Mouse (Mus musculus) adrenal gland, adult 8-10 months (tissue): ENCODE results near the gene Gm14085. TPM values are rescaled to one million over a fixed set of nuclear protein-coding genes. Genes with fewer than 3 reads are reported as not detected.
A peak's percentile ranks its signal among the peaks of the same experiment; 100 is the strongest.

Experiments
- DNase-seq: peaks from one replicate; pipeline ENCODE4 v3.0.0; 2022
- total RNA-seq, 4 experiments: library from RNA; stranded (reverse); gene quantifications; 2 replicates each; pipeline ENCODE4 v1.2.4; 2022

The Gm14085 gene
- total RNA-seq, 4 experiments from 2014 or later: 0.15 to 0.17 TPM; not detected in 2

DNA sequence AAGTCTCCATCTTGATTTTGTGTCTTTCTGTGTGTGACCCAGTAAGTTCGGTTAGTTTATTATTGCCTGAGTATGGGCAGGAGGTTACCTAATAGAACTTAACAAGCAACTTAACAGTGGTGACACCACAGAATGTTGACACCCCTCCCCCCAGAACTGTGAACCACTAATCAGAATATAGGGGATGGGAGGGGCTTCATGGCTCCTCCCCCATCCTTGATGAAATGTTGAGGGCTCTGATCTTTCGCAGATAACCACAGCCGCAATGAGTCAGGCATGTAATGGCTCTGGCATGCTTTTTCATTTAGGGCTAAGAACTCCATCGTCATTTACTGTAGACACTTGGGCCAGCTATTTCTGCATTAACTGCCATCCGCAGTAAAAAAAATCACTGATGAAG is 76.5 kb downstream of the Gm14085 start:
- DNase-seq: no peak

GRCm38 (mm10) chr2:122562251-122562650 is 77.5 kb downstream of the Gm14085 start:
- no peak for DNase-seq

DNA sequence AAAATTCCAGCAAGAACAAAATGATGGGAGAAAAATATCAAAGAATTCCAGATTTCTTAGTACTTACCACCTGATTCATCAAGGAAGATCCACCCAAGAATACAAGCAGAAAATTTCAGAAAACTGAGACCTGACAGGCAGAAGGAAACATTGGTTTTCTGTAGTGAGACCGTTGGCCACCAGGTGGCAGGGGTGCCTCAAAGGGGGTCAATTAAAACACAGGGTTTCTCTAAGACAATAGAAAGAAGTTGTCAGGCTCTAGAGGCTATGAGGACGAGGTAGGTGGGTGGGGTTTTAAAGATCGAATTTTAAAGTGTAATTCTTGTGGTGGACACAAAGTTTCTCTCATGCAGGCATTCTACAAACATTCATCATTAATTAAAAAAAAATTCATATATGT is 84.7 kb downstream of the Gm14085 start:
- peak; percentile 16 for DNase-seq

GRCm38 (mm10) chr2:122570430-122570829 is 85.7 kb downstream of the Gm14085 start:
- DNase-seq: no peak

- no peak for DNase-seq
Measured at GRCm38 (mm10) chr2:122571326-122571725, 86.6 kb downstream of the Gm14085 start.

DNA sequence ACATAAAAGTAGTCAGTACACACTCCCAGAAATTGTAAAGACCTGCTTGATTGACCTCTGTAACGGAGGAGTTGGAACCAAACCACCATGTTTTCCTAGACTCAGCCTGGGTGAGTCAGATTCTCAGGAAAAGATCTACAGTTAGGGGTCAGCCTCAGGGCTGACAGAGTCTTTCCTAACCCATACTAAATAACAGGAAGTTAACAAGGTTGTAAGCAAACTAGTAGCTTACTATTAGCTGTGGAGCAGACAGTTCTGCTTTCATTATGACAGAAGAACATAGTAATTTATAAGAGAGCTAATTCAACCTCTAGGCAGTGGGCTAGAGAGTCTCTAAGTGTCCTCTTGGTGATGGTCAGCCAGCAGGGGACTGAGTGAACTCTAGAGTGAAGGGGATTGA is 87.7 kb downstream of the Gm14085 start:
- DNase-seq: no peak

DNA sequence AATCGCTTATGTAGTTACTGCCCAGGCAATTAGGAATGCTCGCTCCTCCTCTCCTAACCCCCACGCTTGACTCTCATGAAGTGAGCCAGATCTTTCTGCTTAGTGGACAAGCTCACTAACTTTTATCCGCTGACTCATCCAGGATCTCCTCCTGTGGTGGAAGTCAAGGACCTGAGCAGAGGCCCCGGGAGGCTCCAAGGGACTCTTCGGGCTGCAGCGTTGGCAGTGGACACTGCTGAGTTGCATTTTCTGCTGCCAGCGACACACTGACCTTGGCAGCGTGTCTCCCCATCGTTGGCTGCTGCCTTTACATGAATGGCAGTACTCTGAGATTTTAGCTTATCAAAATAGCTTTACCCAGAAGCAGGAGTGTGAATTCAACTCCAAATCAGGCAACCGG is 90.7 kb downstream of the Gm14085 start:
- peak; percentile 79 for DNase-seq

DNA sequence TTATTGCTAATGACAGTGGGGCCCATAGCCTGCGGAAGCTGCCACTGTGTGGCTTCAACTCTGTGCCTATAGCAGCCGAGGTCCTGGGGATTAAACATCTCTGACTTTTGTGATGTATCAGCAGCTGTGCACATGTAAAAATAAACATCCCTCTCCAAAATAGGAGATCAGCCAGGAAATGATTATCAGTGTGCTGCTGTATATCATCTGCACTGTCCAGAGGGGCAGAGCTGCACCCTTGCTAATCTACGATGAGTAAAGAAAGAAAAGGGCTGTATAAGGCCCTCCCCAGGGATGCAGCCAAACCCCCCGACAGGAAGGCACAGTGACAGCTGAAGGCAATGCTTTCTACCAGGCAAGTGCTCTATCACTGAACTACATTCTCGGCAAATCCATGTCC is 91.6 kb downstream of the Gm14085 start:
- no peak for DNase-seq

GRCm38 (mm10) chr2:122577316-122577715 is 92.6 kb downstream of the Gm14085 start:
- no peak for DNase-seq

Other genes with a start within 250 kb of the Gm14085 start
- gene Duox2, start 186.5 kb upstream of the Gm14085 start, total RNA-seq: not detected
- gene Duoxa2, start 186.0 kb upstream of the Gm14085 start, total RNA-seq: not detected
- under 1 TPM; 0.20 to 0.52 (median 0.32) TPM for gene Duoxa1, start 171.2 kb upstream of the Gm14085 start, total RNA-seq
- under 1 TPM in 2 of 4 experiments, not detected in 2; 0.06 to 0.13 TPM for gene Duox1, start 169.3 kb upstream of the Gm14085 start, total RNA-seq
- 10 to 100 TPM in 2 of 4 experiments, 1 to 10 TPM in 2; 8.1 to 18.5 (median 13.8) TPM for gene Shf, start 115.8 kb upstream of the Gm14085 start, total RNA-seq
- 1 to 10 TPM in 3 of 4 experiments, under 1 TPM in 1; 0.84 to 4.8 (median 2.1) TPM for gene Slc28a2, start 58.5 kb upstream of the Gm14085 start, total RNA-seq
- gene Gatm, start 126.4 kb downstream of the Gm14085 start, total RNA-seq: 10 to 100 TPM in 1 of 4 experiments, 1 to 10 TPM in 3; 5.3 to 10.8 (median 7.5) TPM
- gene AA467197, start 152.0 kb downstream of the Gm14085 start, total RNA-seq: 1 to 10 TPM; 1.2 to 5.6 (median 1.9) TPM
- gene Slc30a4, start 217.7 kb downstream of the Gm14085 start, total RNA-seq: 10 to 100 TPM; 30.6 to 35.3 (median 33.9) TPM